Mouse (Mus musculus) B cell, adult 2 months (primary cell): ENCODE data around the gene Olfr171.
"Not testable (repeated sequence)": the region's sequence is repeated elsewhere in the genome, so short reads cannot be mapped to it uniquely, and the experiment has no call there.

Experiments used
- DNase-seq, 2 experiments: peaks; one replicate each; pipeline ENCODE4 v3.0.0; 2022

Olfr171 gene

DNA sequence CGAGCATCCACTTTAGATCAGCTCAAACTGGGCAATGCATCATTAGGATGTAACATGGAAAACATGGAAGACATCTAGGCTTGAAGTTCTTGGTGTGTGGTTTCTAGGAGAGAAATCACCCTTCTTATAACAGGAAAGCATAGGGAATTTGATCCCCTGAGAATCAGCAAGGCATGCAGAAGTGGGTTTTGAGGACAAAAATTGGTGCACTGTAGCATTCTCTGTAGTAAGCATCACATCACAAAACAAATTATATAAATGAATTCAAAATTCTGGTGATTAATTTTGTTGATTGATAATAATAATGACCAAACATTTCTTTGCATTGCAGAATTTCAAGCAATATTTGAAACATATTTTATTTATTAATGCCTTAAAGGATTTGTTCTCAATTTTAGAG lies at the start of gene Olfr171:
Gene Olfr171 (minus strand): TSS at position 101 of the 400 bp plus-strand sequence.
- no peak for DNase-seq

DNA sequence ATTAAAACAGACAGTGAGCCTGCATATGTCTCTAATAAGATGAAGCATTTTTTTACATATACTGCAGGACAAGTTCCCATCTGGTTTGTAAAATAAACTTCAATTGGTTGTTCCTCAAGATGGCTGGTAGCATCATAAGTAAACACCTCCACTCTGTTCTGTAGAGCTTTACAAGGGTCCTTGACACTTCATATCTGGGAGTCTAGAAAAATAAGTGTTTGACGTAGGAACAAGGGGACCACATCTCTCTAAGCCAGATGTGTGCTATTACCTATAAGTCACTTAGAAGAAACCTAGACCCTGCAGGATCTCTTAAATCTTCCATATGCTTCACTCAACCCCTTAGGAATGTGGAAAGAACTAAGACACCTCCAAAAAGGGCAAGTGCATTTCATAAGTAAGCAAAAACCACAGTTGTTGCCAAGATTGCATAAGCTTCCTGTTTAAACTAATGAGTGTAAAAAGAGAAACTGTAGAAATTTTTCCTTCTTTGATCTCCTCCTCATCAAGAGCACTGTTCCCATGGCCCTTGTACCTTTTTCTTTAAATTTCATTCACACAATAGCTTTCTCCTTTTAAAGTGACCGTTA lies 41.1 kb upstream of the Olfr171 start:
- no peak for DNase-seq

- peak; percentile 12 to 19 for DNase-seq
These were observed 36.6 kb upstream of the Olfr171 start for GRCm38 (mm10) chr16:19666312-19666711.

DNA sequence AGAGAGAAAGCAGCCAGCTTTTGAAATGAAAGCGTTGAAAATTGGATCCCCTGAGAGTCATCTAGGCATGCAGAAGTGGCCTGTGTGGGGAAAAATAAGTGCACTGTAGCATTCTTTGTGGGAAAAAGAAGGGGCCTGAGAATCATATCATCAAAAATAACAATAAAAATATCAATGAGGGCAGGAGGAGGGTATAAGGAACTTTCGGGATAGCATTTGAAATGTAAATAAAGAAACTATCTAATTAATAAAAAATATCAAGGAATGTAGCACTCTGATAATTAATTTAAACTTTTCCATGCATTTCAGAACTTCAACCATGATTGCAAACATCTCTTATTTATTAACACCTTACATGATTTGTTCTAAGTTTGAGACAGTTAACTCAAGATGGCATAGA lies 17.9 kb downstream of the Olfr171 start, which contains the start of gene Olfr170:
Gene Olfr170 (minus strand): TSS at position 101 of the 400 bp plus-strand sequence.
- DNase-seq: not testable (repeated sequence)

- DNase-seq: no peak
These were observed 26.6 kb downstream of the Olfr171 start for GRCm38 (mm10) chr16:19603166-19603565.
